Mouse (Mus musculus): ENCODE results near the gene Ttll12. TPM values are rescaled to one million over a fixed set of nuclear protein-coding genes. Genes with fewer than 3 reads are reported as not detected.

Ttll12 gene
- 1 to 10 TPM; 4.4 to 4.7 TPM for total RNA-seq (2021)
- long read RNA-seq, experiment 1, transcript Ttll12-201 (14 exons, 3,774 nt): major isoform, 5 of 11 reads
- long read RNA-seq, experiment 1, partial matches to known transcripts: 2 of 11 reads
- long read RNA-seq, experiment 1, other reads (novel, unspliced or antisense): 4 of 11 reads
- long read RNA-seq, experiment 2, partial matches to known transcripts: 2 of 10 reads
- long read RNA-seq, experiment 2, other reads (novel, unspliced or antisense): 4 of 10 reads

DNA sequence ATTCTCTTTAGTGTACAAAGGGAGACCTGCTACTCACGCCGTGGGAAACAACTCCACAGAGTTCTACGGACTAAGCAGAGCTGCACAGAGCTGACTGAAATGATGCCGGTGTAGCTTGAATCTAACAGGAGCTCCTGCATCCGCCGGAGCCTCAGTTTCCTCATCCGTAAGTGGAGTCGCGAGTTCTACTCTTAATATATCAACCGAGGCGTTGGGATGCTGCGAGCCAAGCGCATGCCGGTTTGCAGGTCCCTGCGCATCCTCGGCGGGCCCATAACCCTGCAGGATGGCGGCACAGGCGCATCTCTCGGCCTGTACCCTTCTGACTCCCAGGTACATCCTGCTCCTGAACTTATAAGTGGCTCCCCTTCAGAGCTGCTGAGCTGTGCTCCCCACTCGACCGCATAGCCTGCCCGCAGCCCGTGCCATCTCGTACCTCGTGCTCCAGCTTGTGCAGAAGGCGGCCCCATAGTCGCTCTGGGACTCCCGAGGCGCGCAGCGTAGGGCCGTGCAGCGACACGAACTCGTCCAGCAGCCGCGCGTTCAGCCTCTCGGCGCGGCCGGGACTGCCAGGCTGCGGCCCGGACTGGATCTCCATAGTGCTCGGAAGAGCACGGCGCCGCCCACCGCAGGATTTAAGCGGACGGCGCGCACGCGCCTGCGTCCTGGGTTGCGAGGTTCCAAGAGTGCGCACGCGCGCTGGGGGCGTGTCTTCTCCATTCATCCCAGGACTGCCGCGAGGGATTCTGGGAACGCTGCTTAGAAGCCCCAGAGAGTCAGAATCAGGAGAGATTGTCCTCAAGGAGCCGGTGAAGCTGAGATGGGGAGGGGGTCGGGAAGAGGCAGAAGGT, at the start of gene Ttll12:
Ttll12 (minus strand) TSS at position 645 of the 851 bp plus-strand sequence.
- intact Hi-C loops (cut with DNase I): no loop called here
- peak; percentile 88 to 89 for DNase-seq

- no peak for DNase-seq
- intact Hi-C loops (cut with DNase I): no loop called here
These were observed 47.6 kb upstream of the Ttll12 start for GRCm38 (mm10) chr15:83642518-83642917.

DNA sequence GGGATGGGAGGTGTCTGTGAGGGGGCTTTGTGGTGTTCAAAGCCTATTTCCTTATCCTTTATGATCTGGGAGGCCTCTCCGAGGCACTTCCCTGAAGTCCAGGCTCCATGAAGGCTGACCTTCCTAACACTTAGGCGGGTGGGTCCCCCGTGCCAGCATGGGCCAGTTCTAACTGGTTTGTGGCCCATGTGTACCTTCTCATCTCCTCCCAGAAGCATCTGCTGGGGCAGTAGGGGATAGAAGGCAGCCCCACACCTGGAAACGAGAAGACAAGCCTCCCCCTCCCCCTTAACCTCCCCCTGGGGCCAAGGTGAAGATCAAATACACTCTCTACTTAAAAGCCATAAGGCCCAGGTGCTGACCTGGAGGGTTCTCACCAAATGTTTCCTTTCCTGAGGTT, 45.3 kb upstream of the Ttll12 start:
- intact Hi-C loops (cut with DNase I): no loop called here
- no peak for DNase-seq

GRCm38 (mm10) chr15:83639160-83639559, 44.2 kb upstream of the Ttll12 start:
- intact Hi-C loops (cut with DNase I): no loop called here

GRCm38 (mm10) chr15:83638196-83638899, 43.4 kb upstream of the Ttll12 start:
- intact Hi-C loops (cut with DNase I): no loop called here
- no peak for DNase-seq

More at GRCm38 (mm10) chr15:83639160-83639559, 44.2 kb upstream of the Ttll12 start:
- no peak for DNase-seq

DNA sequence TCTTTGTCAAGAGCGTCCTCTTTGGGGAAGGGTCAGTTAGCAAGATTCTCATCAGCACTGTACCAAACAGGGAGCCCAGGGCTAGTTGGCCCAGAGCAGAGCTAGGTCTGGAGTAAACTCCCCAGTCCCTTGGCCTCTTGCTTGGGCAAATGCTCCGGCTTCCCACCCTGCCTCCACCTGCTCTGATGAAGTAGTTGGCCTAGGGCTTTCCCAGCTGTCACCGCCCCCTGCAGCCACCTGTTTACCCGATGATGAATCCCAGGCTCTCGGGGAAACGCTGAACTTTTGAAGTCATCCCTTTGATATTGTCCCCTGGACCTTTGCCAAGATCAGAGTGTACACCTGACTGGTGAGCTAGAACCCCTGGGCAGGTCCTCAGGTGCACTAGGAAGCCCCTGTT, 41.8 kb upstream of the Ttll12 start:
- intact Hi-C loops (cut with DNase I): no loop called here
- DNase-seq: no peak

DNA sequence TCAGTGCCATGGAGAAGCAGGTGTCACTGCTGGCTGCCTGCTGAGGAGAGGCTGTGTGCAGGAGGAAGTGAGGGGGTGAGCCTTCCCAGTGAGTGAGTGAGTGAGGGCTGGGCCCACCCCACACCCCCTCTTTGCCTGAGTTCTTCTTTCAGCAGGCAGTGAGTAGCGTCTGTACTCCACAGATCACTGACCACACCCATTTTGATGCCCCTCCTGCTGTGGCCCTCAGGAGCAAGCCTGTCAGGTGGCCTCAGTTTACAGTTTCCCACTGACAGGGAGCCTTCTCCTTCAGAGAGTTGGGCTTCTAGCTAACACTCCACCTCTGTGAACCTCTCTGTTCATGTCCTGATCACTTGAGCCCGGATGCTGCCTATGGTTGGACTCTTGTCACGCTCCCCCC, 40.3 kb upstream of the Ttll12 start:
- no peak for DNase-seq
- intact Hi-C loops (cut with DNase I): no loop called here

GRCm38 (mm10) chr15:83634076-83634475, 39.1 kb upstream of the Ttll12 start:
- DNase-seq: no peak
- intact Hi-C loops (cut with DNase I): no loop called here

- intact Hi-C loops (cut with DNase I): no loop called here
- DNase-seq: no peak
These were observed 36.1 kb upstream of the Ttll12 start for GRCm38 (mm10) chr15:83631071-83631470.

- intact Hi-C loops (cut with DNase I): no loop called here
- DNase-seq: no peak
These were observed 34.8 kb upstream of the Ttll12 start for GRCm38 (mm10) chr15:83629716-83630115.

GRCm38 (mm10) chr15:83626142-83626645, 31.2 kb upstream of the Ttll12 start:
- intact Hi-C loops (cut with DNase I): no loop called here
- DNase-seq: no peak

DNA sequence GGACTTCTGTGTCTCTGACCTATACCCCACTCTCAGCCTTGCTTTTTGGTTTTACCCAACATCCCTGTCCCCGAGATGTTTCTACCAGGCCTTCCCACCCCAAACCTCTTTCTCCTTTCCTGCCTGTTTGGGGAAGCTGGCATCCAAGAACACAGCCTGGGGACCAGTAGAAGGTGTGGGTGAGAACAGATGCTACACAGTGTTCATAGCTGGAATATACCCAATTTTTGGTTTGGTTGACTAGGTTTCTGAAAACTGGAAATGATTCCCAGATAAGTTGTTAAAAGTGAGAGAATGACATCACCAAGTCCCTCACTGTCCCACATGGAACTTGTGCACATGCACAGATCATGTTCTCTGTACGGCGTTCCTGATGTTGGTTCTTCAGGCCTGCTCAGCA, 20.3 kb upstream of the Ttll12 start:
- no peak for DNase-seq
- intact Hi-C loops (cut with DNase I): no loop called here

DNA sequence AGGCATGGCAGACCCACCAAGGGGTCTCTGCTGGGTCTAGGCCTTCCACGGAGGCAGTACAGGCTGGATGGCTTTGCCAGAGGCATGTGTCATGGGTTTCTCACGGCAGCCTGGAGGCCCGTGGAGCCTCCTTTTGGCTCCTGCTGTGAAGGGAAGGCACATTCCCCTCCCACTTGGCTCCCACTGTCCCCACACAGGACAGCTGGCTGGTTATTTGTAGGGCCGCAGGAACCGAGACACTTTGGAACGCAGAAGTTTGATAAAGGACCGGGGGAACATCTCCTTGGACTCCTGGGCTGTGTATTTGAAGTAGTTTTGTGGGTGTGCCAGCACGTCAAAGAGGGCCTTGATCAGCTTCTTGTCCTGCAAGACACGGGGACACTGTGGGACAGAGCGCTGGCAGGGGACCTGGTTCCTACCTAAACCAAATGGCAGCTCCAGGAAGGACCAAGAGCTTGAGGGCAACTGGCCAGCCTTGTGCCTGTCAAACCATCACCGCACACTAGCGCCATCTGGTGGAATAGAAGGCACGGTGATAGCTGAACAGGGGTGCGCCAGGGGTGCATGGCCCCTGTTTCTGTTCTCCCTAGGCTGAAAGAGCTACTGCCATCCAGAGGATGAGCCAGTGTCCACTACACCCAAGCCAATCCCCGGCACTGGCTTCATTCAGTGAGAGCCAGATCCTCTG, 12.3 kb upstream of the Ttll12 start:
- peak; percentile 61 to 63 for DNase-seq
- intact Hi-C loops (cut with DNase I): loop anchor here (10.0 kb wide), 1 partner anchor 222 kb away; no protein-coding TSS in a partner anchor

GRCm38 (mm10) chr15:83606700-83607099, 11.7 kb upstream of the Ttll12 start:
- intact Hi-C loops (cut with DNase I): loop anchor here (10.0 kb wide), 1 partner anchor 222 kb away; no protein-coding TSS in a partner anchor

GRCm38 (mm10) chr15:83606216-83606615, 11.3 kb upstream of the Ttll12 start:
- intact Hi-C loops (cut with DNase I): loop anchor here (10.0 kb wide), 1 partner anchor 221 kb away; no protein-coding TSS in a partner anchor
- no peak for DNase-seq

More at GRCm38 (mm10) chr15:83606700-83607099, 11.7 kb upstream of the Ttll12 start:
- no peak for DNase-seq

GRCm38 (mm10) chr15:83603426-83603825, 8.5 kb upstream of the Ttll12 start:
- intact Hi-C loops (cut with DNase I): loop anchor here (10.0 kb wide), 1 partner anchor 219 kb away; no protein-coding TSS in a partner anchor
- DNase-seq: no peak

DNA sequence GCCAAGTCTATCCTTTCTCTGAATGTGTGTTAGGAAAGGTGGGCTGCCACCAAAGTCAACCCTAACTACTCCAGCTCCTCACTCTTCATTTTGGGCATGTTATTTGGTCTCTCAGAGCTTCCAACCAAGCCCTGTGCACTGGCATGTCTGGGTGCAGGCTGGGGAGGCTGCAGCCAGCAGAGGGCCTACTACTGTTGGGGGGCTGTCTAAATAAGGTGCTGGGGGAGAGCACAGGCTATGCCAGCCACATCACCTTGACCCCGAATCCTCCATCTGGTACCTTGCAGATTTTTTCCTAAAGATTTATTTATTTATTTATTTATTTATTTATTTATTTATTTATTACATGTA, 8.1 kb upstream of the Ttll12 start:
- intact Hi-C loops (cut with DNase I): loop anchor here (10.0 kb wide), 1 partner anchor 218 kb away; no protein-coding TSS in a partner anchor

GRCm38 (mm10) chr15:83602372-83603045, 7.6 kb upstream of the Ttll12 start:
- intact Hi-C loops (cut with DNase I): loop anchor here (10.0 kb wide), 1 partner anchor 218 kb away; no protein-coding TSS in a partner anchor
- peak in 1 of 2 experiments; percentile 34 for DNase-seq

More for the DNA sequence above, 8.1 kb upstream of the Ttll12 start:
- DNase-seq: no peak

- no peak for DNase-seq
- intact Hi-C loops (cut with DNase I): loop anchor here (10.0 kb wide), 1 partner anchor 216 kb away; no protein-coding TSS in a partner anchor
These were observed 6.2 kb upstream of the Ttll12 start for GRCm38 (mm10) chr15:83601185-83601584.

All from gastrocnemius, postnatal 36 days (tissue).